Mouse (Mus musculus): ENCODE results near the gene Gm20388.

Gm20388 gene

GRCm38 (mm10) chr8:121932026-121932667 is 2021.5 kb downstream of the Gm20388 start:
- DNase-seq (ENCODE audit: low read depth) = peak; percentile 88

GRCm38 (mm10) chr8:121932668-121933520 is 2022.3 kb downstream of the Gm20388 start:
- DNase-seq (ENCODE audit: low read depth) = peak; percentile 74

- peak; percentile 71 for DNase-seq (ENCODE audit: low read depth)
Observed at GRCm38 (mm10) chr8:121934506-121934905, 2023.9 kb downstream of the Gm20388 start.

- no peak for DNase-seq (ENCODE audit: low read depth)
Observed at GRCm38 (mm10) chr8:121934923-121935322, 2024.3 kb downstream of the Gm20388 start.

GRCm38 (mm10) chr8:121935341-121936294 is 2025.0 kb downstream of the Gm20388 start:
- DNase-seq (ENCODE audit: low read depth) = peak; percentile 59

GRCm38 (mm10) chr8:121936391-121936790 is 2025.8 kb downstream of the Gm20388 start:
- DNase-seq (ENCODE audit: low read depth) = no peak

GRCm38 (mm10) chr8:121938732-121939131 is 2028.1 kb downstream of the Gm20388 start:
- DNase-seq (ENCODE audit: low read depth) = no peak

GRCm38 (mm10) chr8:121943057-121943540 is 2032.5 kb downstream of the Gm20388 start:
- no peak for DNase-seq (ENCODE audit: low read depth)

- DNase-seq (ENCODE audit: low read depth) = no peak
Observed at GRCm38 (mm10) chr8:121943716-121944115, 2033.1 kb downstream of the Gm20388 start.

- no peak for DNase-seq (ENCODE audit: low read depth)
Observed at GRCm38 (mm10) chr8:121944831-121945230, 2034.2 kb downstream of the Gm20388 start, which contains the start of gene Car5a. Gene Car5a (minus strand): TSS chr8:121944904.

GRCm38 (mm10) chr8:121946351-121946750 is 2035.7 kb downstream of the Gm20388 start:
- no peak for DNase-seq (ENCODE audit: low read depth)

- DNase-seq (ENCODE audit: low read depth) = no peak
Observed at GRCm38 (mm10) chr8:121947047-121947752, 2036.6 kb downstream of the Gm20388 start.

GRCm38 (mm10) chr8:121947753-121948141 is 2037.1 kb downstream of the Gm20388 start:
- DNase-seq (ENCODE audit: low read depth) = peak; percentile 93

GRCm38 (mm10) chr8:121948321-121949145 is 2037.9 kb downstream of the Gm20388 start:
- no peak for DNase-seq (ENCODE audit: low read depth)

- DNase-seq (ENCODE audit: low read depth) = no peak
Observed at GRCm38 (mm10) chr8:121949222-121949800, 2038.7 kb downstream of the Gm20388 start, which contains the start of gene Banp. Gene Banp (plus strand): TSS chr8:121949750.

- DNase-seq (ENCODE audit: low read depth) = peak; percentile 99
Observed at GRCm38 (mm10) chr8:121949941-121950748, 2039.5 kb downstream of the Gm20388 start.

- peak; percentile 67 for DNase-seq (ENCODE audit: low read depth)
Observed at GRCm38 (mm10) chr8:121950749-121951655, 2040.4 kb downstream of the Gm20388 start.

- DNase-seq (ENCODE audit: low read depth) = no peak
Observed at GRCm38 (mm10) chr8:121951656-121952009, 2041.0 kb downstream of the Gm20388 start.

Data from NIH3T3 (cell line).